In the genomic region with DNA sequence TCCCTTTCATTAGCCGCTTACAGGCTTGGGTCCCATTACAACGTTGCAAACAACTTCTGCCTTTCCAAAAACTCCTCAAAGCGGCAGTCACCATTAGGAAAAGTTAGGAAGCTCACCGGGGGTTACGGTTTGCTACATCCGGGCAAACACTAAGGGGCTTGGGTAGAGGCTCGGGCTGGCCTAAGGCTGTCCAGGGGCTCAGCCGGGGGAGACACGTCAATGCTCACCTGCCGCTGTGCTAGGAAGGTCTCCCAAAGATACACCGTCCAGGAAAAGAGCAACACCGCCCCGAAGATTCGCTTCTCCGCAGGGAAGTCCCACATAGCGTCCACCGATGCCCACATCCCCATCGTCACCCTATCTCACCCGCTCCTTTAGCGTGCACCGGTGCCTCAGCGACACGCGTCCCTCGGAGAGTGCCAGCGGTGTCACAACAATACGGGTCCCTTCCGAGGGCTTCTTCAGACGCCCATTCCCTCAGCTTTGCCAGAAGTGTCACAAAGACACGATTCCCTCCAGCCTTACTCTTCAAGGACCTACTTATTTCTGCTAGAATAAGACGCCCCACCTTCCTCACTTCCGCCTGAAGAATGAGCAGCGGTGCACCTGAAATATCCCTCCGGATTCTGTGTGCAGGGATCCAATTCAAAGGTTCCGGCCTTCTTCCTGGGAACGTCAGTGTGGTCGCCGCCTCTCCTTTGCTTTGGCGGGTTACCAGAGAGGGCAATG, we compare ENCODE assay signal across 7 mouse cellular contexts. TPM values are rescaled to one million over a fixed set of nuclear protein-coding genes. Genes with fewer than 3 reads are reported as not detected.
DNase-seq lines count a peak whose midpoint lies in the region; ATAC-seq lines count a peak whose summit lies in the region.

TSS of gene Zmpste24 (minus strand) at position 592 of the 729 bp plus-strand sequence.

- H3K36me3 ChIP-seq in embryonic facial prominence, embryonic 10.5 days (replicated peaks), result peaks cover 27% of the 10 kb centered on the region
- H3K36me3 ChIP-seq in limb, embryonic 10.5 days, result peaks cover 29% of the 10 kb centered on the region
- peaks cover 27% of the 10 kb centered on the region for H3K36me3 ChIP-seq in midbrain, embryonic 13.5 days

- H3K4me3 ChIP-seq in embryonic facial prominence, embryonic 10.5 days, result peak within 1 kb of the TSS; percentile 86
- peak within 1 kb of the TSS; percentile 82 for H3K4me3 ChIP-seq in limb, embryonic 10.5 days
- peak within 1 kb of the TSS; percentile 73 for H3K4me3 ChIP-seq in midbrain, embryonic 13.5 days (replicated peaks)

- no peaks in the 10 kb centered on the region for H3K9me3 ChIP-seq in embryonic facial prominence, embryonic 10.5 days
- no peaks in the 10 kb centered on the region for H3K9me3 ChIP-seq in limb, embryonic 10.5 days (replicated peaks)
- H3K9me3 ChIP-seq in midbrain, embryonic 13.5 days, result no peaks in the 10 kb centered on the region

- peak; percentile 95 for ATAC-seq in granulocyte monocyte progenitor cell, adult 5-6 weeks (replicated peaks; ENCODE audit: poor library complexity, severe bottlenecking)
- peak; percentile 96 for ATAC-seq in midbrain, embryonic 13.5 days

- peak within 1 kb of the TSS; percentile 83 for H3K4me2 ChIP-seq in midbrain, embryonic 13.5 days (replicated peaks)

- DNase-seq in adrenal gland, postnatal 10 days, result peak; percentile 90
- DNase-seq in embryonic facial prominence, embryonic 10.5 days (ENCODE audit: low spot score), result peak; percentile 89
- peak; percentile 81 for DNase-seq in kidney, adult 11 months
- DNase-seq in limb, embryonic 10.5 days (ENCODE audit: low spot score), result peak; percentile 92
- peak; percentile 73 for DNase-seq in spleen, adult 12 weeks (ENCODE audit: low spot score)

- H3K27me3 ChIP-seq in embryonic facial prominence, embryonic 10.5 days (replicated peaks; ENCODE audit: low read depth, poor library complexity, severe bottlenecking), result no peaks in the 10 kb centered on the region
- no peaks in the 10 kb centered on the region for H3K27me3 ChIP-seq in limb, embryonic 10.5 days (ENCODE audit: low read depth, poor library complexity, severe bottlenecking)
- 0 out of 2 replicates have a peak, but pooled peaks cover 2% of the 10 kb centered on the region for H3K27me3 ChIP-seq in midbrain, embryonic 13.5 days

- WGBS in embryonic facial prominence, embryonic 10.5 days, result 0% methylated on average over 39 of the region's 39 CpGs
- under 1% methylated on average over 39 of the region's 39 CpGs for WGBS in limb, embryonic 10.5 days
- WGBS in midbrain, embryonic 13.5 days, result under 1% methylated on average over 39 of the region's 39 CpGs

- H3K4me1 ChIP-seq in embryonic facial prominence, embryonic 10.5 days, result peaks cover 12% of the 10 kb centered on the region
- peaks cover 6% of the 10 kb centered on the region for H3K4me1 ChIP-seq in limb, embryonic 10.5 days
- peaks cover 13% of the 10 kb centered on the region for H3K4me1 ChIP-seq in midbrain, embryonic 13.5 days (replicated peaks)

- H3K27ac ChIP-seq in embryonic facial prominence, embryonic 10.5 days (replicated peaks), result peak within 1 kb of the TSS; percentile 81
- peak within 1 kb of the TSS; percentile 85 for H3K27ac ChIP-seq in limb, embryonic 10.5 days
- peak within 1 kb of the TSS; percentile 57; the same call in 1 of the 2 replicates for H3K27ac ChIP-seq in midbrain, embryonic 13.5 days

- peak within 1 kb of the TSS; percentile 79 for H3K9ac ChIP-seq in midbrain, embryonic 13.5 days (replicated peaks)

RNA-seq across cellular contexts. Expression of gene Zmpste24, which starts in this region (rescaled TPM):
- 10 to 100 TPM; 30.8 to 31.1 TPM for total RNA-seq in adrenal gland, postnatal 10 days (2021)
- polyA plus RNA-seq in embryonic facial prominence, embryonic 10.5 days (2016; fragmentation: Nextera tagmentation; extraction: Ambion mirVana), result 26.8 and 31.0 TPM in 2 replicates
- total RNA-seq in granulocyte monocyte progenitor cell, adult 5-6 weeks (2014; fragmentation: Nextera tagmentation), result 45.8 and 60.4 TPM in 2 replicates
- total RNA-seq in granulocyte monocyte progenitor cell, adult 5-6 weeks (2017), result 61.7 and 81.3 TPM in 2 replicates
- polyA plus RNA-seq in limb, embryonic 10.5 days (2016; fragmentation: Nextera tagmentation; extraction: Ambion mirVana), result 26.3 and 26.4 TPM in 2 replicates
- polyA plus RNA-seq in midbrain, embryonic 13.5 days (2015; fragmentation: Nextera tagmentation; extraction: Ambion mirVana), result 27.1 and 27.8 TPM in 2 replicates

Comparison
In these comparisons a context has a peak if more than half of its experiments do, and no peak if none do; other contexts are left out.
1. Peak in every context shown above with its lines: DNase-seq, ATAC-seq, H3K4me3 ChIP-seq and H3K27ac ChIP-seq.